In genomic region chr15:89315190-89315731, GRCm38 (mm10) we compare ENCODE assay signal across 8 mouse cellular contexts. TPM values are rescaled to one million over a fixed set of nuclear protein-coding genes. Genes with fewer than 3 reads are reported as not detected.
A peak's percentile ranks its signal among the peaks of the same experiment; 100 is the strongest.
DNase-seq lines count a peak whose midpoint lies in the region; ATAC-seq and TF ChIP-seq lines count a peak whose summit lies in the region.

Gene Sbf1, minus strand, starts transcription at chr15:89315311.

- ATAC-seq in heart, embryonic 15.5 days (replicated peaks; ENCODE audit: insufficient number of reproducible peaks, insufficient read depth, low FRiP score, low read depth), result peak; percentile 100
- peak; percentile 100 for ATAC-seq in liver, embryonic 14.5 days (ENCODE audit: insufficient read depth)
- peak; percentile 99 for ATAC-seq in neural tube, embryonic 11.5 days (ENCODE audit: insufficient read depth, low FRiP score, low TSS enrichment)
- peak; percentile 99 for ATAC-seq in stomach, postnatal 0 days (ENCODE audit: low FRiP score, low TSS enrichment)

- H3K4me3 ChIP-seq in forebrain, embryonic 10.5 days, result peak within 1 kb of the TSS; percentile 98
- peak within 1 kb of the TSS; percentile 95 for H3K4me3 ChIP-seq in heart, embryonic 15.5 days
- peak within 1 kb of the TSS; percentile 85 to 86 for H3K4me3 ChIP-seq in liver, embryonic 14.5 days (ENCODE audit: insufficient read depth in 1 of 2, low read depth in 2 of 2, low read length in 2 of 2)
- H3K4me3 ChIP-seq in neural tube, embryonic 11.5 days (ENCODE audit: low read depth, low read length), result peak within 1 kb of the TSS; percentile 98
- peak within 1 kb of the TSS; percentile 98 for H3K4me3 ChIP-seq in stomach, postnatal 0 days (ENCODE audit: low read depth, low read length)

- H3K27ac ChIP-seq in forebrain, embryonic 10.5 days, result peak within 1 kb of the TSS; percentile 90
- peak within 1 kb of the TSS; percentile 66 for H3K27ac ChIP-seq in heart, embryonic 15.5 days
- H3K27ac ChIP-seq in liver, embryonic 14.5 days, result no peak within 1 kb of the TSS; the same call in 1 of the 2 replicates
- no peak within 1 kb of the TSS for H3K27ac ChIP-seq in neural tube, embryonic 11.5 days (ENCODE audit: low read depth, low read length)
- H3K27ac ChIP-seq in stomach, postnatal 0 days (replicated peaks), result peak within 1 kb of the TSS; percentile 67

- peak within 1 kb of the TSS; percentile 92 for H3K9ac ChIP-seq in heart, embryonic 15.5 days
- H3K9ac ChIP-seq in liver, embryonic 14.5 days (replicated peaks), result peak within 1 kb of the TSS; percentile 91
- peak within 1 kb of the TSS; percentile 86 for H3K9ac ChIP-seq in neural tube, embryonic 11.5 days (ENCODE audit: low read length)
- H3K9ac ChIP-seq in stomach, postnatal 0 days (ENCODE audit: low read length), result peak within 1 kb of the TSS; percentile 93

- peak; percentile 91 to 94 for DNase-seq in CD8-positive naive resting alpha-beta T cell, adult 2 months (ENCODE audit: low read depth in 2 of 2, low spot score in 2 of 2)
- peak; percentile 94 for DNase-seq in c-Kit-positive CD71-negative TER-119-negative erythroid progenitor cells, embryonic 14.5 days (ENCODE audit: low read depth)
- DNase-seq in forebrain, embryonic 10.5 days (ENCODE audit: extremely low spot score, low spot score), result peak; percentile 96
- DNase-seq in kidney, postnatal 25 days, result peak; percentile 99
- peak; percentile 93 to 94 (median 93) for DNase-seq in liver, embryonic 14.5 days (ENCODE audit: low read depth in 3 of 3, low spot score in 3 of 3)
- peak; percentile 98 for DNase-seq in neural tube, embryonic 11.5 days (ENCODE audit: low spot score)
- peak; percentile 99 for DNase-seq in stomach, postnatal 0 days (ENCODE audit: low spot score)

- peak within 1 kb of the TSS; percentile 84 for H3K4me2 ChIP-seq in heart, embryonic 15.5 days
- peak within 1 kb of the TSS; percentile 86 for H3K4me2 ChIP-seq in liver, embryonic 14.5 days (ENCODE audit: low read depth)
- peak within 1 kb of the TSS; percentile 78 for H3K4me2 ChIP-seq in neural tube, embryonic 11.5 days (ENCODE audit: low read depth)
- H3K4me2 ChIP-seq in stomach, postnatal 0 days (replicated peaks; ENCODE audit: low read depth), result peak within 1 kb of the TSS; percentile 89

- no peaks in the 10 kb centered on the region for H3K36me3 ChIP-seq in forebrain, embryonic 10.5 days (replicated peaks)
- H3K36me3 ChIP-seq in heart, embryonic 15.5 days, result no peaks in the 10 kb centered on the region
- H3K36me3 ChIP-seq in liver, embryonic 14.5 days (replicated peaks; ENCODE audit: control insufficient read depth, insufficient read depth, low read depth), result no peaks in the 10 kb centered on the region
- no peaks in the 10 kb centered on the region for H3K36me3 ChIP-seq in neural tube, embryonic 11.5 days (ENCODE audit: control insufficient read depth, insufficient read depth, low read length)
- no peaks in the 10 kb centered on the region for H3K36me3 ChIP-seq in stomach, postnatal 0 days (ENCODE audit: control insufficient read depth, insufficient read depth, low read length)

- TF ChIP-seq CTCF in liver, embryonic 14.5 days (IDR thresholded peaks at IDR 0.05; ENCODE audit: low read depth), result peak; percentile 15; the same call in 1 of the 2 replicates
- TF ChIP-seq CTCF in stomach, postnatal 0 days (IDR thresholded peaks at IDR 0.05; ENCODE audit: low read depth), result 0 out of 2 replicates have a peak, but pooled peaks have one; percentile 0

- H3K9me3 ChIP-seq in forebrain, embryonic 10.5 days, result no peaks in the 10 kb centered on the region
- no peaks in the 10 kb centered on the region for H3K9me3 ChIP-seq in heart, embryonic 15.5 days (replicated peaks)
- H3K9me3 ChIP-seq in liver, embryonic 14.5 days (ENCODE audit: control insufficient read depth, low read length), result no peaks in the 10 kb centered on the region
- H3K9me3 ChIP-seq in neural tube, embryonic 11.5 days (ENCODE audit: control insufficient read depth, low read length), result no peaks in the 10 kb centered on the region
- no peaks in the 10 kb centered on the region for H3K9me3 ChIP-seq in stomach, postnatal 0 days (ENCODE audit: control insufficient read depth, low read length)

- WGBS in forebrain, embryonic 10.5 days, result under 1% methylated on average over 37 of the region's 37 CpGs
- under 1% methylated on average over 34 of the region's 37 CpGs for WGBS in heart, embryonic 15.5 days
- WGBS in liver, embryonic 14.5 days (ENCODE audit: insufficient replicate concordance), result under 1% methylated on average over 37 of the region's 37 CpGs
- under 1% methylated on average over 36 of the region's 37 CpGs for WGBS in neural tube, embryonic 11.5 days
- 1% methylated on average over 37 of the region's 37 CpGs for WGBS in stomach, postnatal 0 days

- H3K27me3 ChIP-seq in forebrain, embryonic 10.5 days (ENCODE audit: poor library complexity, severe bottlenecking), result no peaks in the 10 kb centered on the region
- H3K27me3 ChIP-seq in heart, embryonic 15.5 days, result no peaks in the 10 kb centered on the region
- no peaks in the 10 kb centered on the region for H3K27me3 ChIP-seq in liver, embryonic 14.5 days (ENCODE audit: control insufficient read depth, insufficient read depth, low read length)
- no peaks in the 10 kb centered on the region for H3K27me3 ChIP-seq in neural tube, embryonic 11.5 days (ENCODE audit: control insufficient read depth, insufficient read depth, low read length)
- no peaks in the 10 kb centered on the region for H3K27me3 ChIP-seq in stomach, postnatal 0 days (ENCODE audit: control insufficient read depth, insufficient read depth, low read length)

- peaks cover 33% of the 10 kb centered on the region for H3K4me1 ChIP-seq in forebrain, embryonic 10.5 days
- peaks cover 27% of the 10 kb centered on the region for H3K4me1 ChIP-seq in heart, embryonic 15.5 days (replicated peaks)
- peaks cover 11 to 18% of the 10 kb centered on the region in 2 experiments; a peak in 3 of 4 replicates for H3K4me1 ChIP-seq in liver, embryonic 14.5 days (replicated peaks; ENCODE audit: control insufficient read depth in 2 of 2, insufficient read depth in 2 of 2, low read length in 1 of 2)
- H3K4me1 ChIP-seq in neural tube, embryonic 11.5 days (ENCODE audit: control insufficient read depth, insufficient read depth, low read length), result peaks cover 12% of the 10 kb centered on the region
- peaks cover 2% of the 10 kb centered on the region; the same call in 1 of the 2 replicates for H3K4me1 ChIP-seq in stomach, postnatal 0 days (replicated peaks; ENCODE audit: control insufficient read depth, insufficient read depth)

- no peak for TF ChIP-seq EP300 in liver, embryonic 14.5 days (IDR thresholded peaks at IDR 0.05; ENCODE audit: low read depth)
- no peak for TF ChIP-seq EP300 in stomach, postnatal 0 days (optimal IDR thresholded peaks at IDR 0.05)

RNA-seq across cellular contexts. Expression of gene Sbf1, which starts in this region (rescaled TPM):
- 80.7 and 84.9 TPM in 2 replicates for polyA plus RNA-seq in forebrain, embryonic 10.5 days (2016; fragmentation: Nextera tagmentation; extraction: Ambion mirVana)
- polyA plus RNA-seq in heart, embryonic 15.5 days (2015; fragmentation: Nextera tagmentation; extraction: Ambion mirVana), result 27.5 and 45.9 TPM in 2 replicates
- 20.8 and 29.3 TPM in 2 replicates for polyA plus RNA-seq in liver, embryonic 14.5 days (2012; rRNA removed)
- polyA plus RNA-seq in liver, embryonic 14.5 days (2014; fragmentation: Nextera tagmentation; extraction: Ambion mirVana), result 17.8 and 23.5 TPM in 2 replicates
- polyA plus RNA-seq in neural tube, embryonic 11.5 days (2014; fragmentation: Nextera tagmentation; extraction: Ambion mirVana), result 75.7 and 90.7 TPM in 2 replicates
- polyA plus RNA-seq in stomach, postnatal 0 days (2015; fragmentation: Nextera tagmentation; extraction: Ambion mirVana), result 27.6 and 31.9 TPM in 2 replicates

Comparison
In these comparisons a context has a peak if more than half of its experiments do, and no peak if none do; other contexts are left out.
1. H3K27ac ChIP-seq: peak in forebrain, embryonic 10.5 days (single experiment), heart, embryonic 15.5 days (single experiment) and stomach, postnatal 0 days (single experiment); none in liver, embryonic 14.5 days (single experiment) and neural tube, embryonic 11.5 days (single experiment).
2. Peak in every context shown above with its lines, with median percentiles within 50 percentile points of each other: DNase-seq, H3K4me3 ChIP-seq, ATAC-seq, H3K4me2 ChIP-seq and H3K9ac ChIP-seq.